Mouse (Mus musculus) forebrain, embryonic 14.5 days (tissue): Measurements from ENCODE around the gene Cpped1. TPM values are rescaled to one million over a fixed set of nuclear protein-coding genes. Genes with fewer than 3 reads are reported as not detected.

Experiments used
- ATAC-seq: fragments of 200-750 bp; cut with Nextera tagmentation; 2 replicates; pipeline ENCODE4 v1.8.0; 2017; ENCODE audit warnings: mild to moderate bottlenecking, moderate library complexity
- DNase-seq: peaks from one replicate; pipeline ENCODE4 v3.0.0-alpha.2; 2015; ENCODE audit warnings: low spot score
- H3K27ac ChIP-seq: fragments of 300-500 bp; sonication (generic); 2 replicates; pipeline ENCODE4 v1.5.1; 2014; ENCODE audit warnings: low read depth, mild to moderate bottlenecking, control low read depth, low read length, moderate library complexity
- H3K27me3 ChIP-seq: fragments of 300-500 bp; sonication (generic); replicated peaks from 2 replicates; pipeline ENCODE4 v1.6.1; 2014; ENCODE audit warnings: low read length, control low read depth, mixed read lengths; ENCODE audit not compliant: control insufficient read depth, insufficient read depth
- H3K36me3 ChIP-seq: fragments of 300-500 bp; sonication (generic); 2 replicates; pipeline ENCODE4 v1.6.1; 2014; ENCODE audit warnings: low read length, control low read depth; ENCODE audit not compliant: control insufficient read depth, insufficient read depth
- H3K4me1 ChIP-seq: fragments of 300-500 bp; sonication (generic); 2 replicates; pipeline ENCODE4 v1.6.1; 2014; ENCODE audit warnings: antibody characterized with exemption, low read length, control low read depth; ENCODE audit not compliant: control insufficient read depth, insufficient read depth
- H3K4me2 ChIP-seq: fragments of 300-500 bp; sonication (generic); 2 replicates; pipeline ENCODE4 v1.6.1; 2014; ENCODE audit warnings: mild to moderate bottlenecking, control low read depth, low read length
- H3K4me3 ChIP-seq: fragments of 300-500 bp; sonication (generic); 2 replicates; pipeline ENCODE4 v1.5.1; 2014; ENCODE audit warnings: low read depth, low read length, control low read depth
- H3K9ac ChIP-seq: fragments of 300-500 bp; sonication (generic); 2 replicates; pipeline ENCODE4 v1.6.1; 2014; ENCODE audit warnings: mild to moderate bottlenecking, low read length, control low read depth, moderate library complexity
- H3K9me3 ChIP-seq: fragments of 300-500 bp; sonication (generic); replicated peaks from 2 replicates; pipeline ENCODE4 v1.6.1; 2016; ENCODE audit warnings: low read length, control low read depth, mixed read lengths; ENCODE audit not compliant: control insufficient read depth
- WGBS: fragments of 180-500 bp; shearing (Covaris S2); extraction: QIAGEN DNeasy Blood & Tissue Kit; methylation state at CpG from one replicate; pipeline ENCODE4 v1.1.7; 2014; 5-methylcytosine and 5-hydroxymethylcytosine counted together
- polyA plus RNA-seq: library from polyadenylated mRNA; unstranded; fragments of >200 nt; fragmentation: Nextera tagmentation; extraction: Ambion mirVana; gene quantifications from 2 replicates; pipeline ENCODE4 v1.2.1, GENCODE M21; 2014

Gene Cpped1
- polyA plus RNA-seq, 1 experiment from 2014 or later: 19.8 TPM

GRCm38 (mm10) chr16:11824833-11825232 lies 84.4 kb downstream of the Cpped1 start:
- Histone ChIP-seq H3K4me1 (peaks cover 4% of the 10 kb centered on the region; the same call in 1 of the 2 replicates), H3K27me3 (no peaks in the 10 kb centered on the region), H3K27ac (peak overlapping the region; percentile 44; the same call in 1 of the 2 replicates), H3K4me2 (no peak overlapping the region), H3K9me3 (no peaks in the 10 kb centered on the region), H3K9ac (no peak overlapping the region), H3K4me3 (no peak overlapping the region), H3K36me3 (no peaks in the 10 kb centered on the region)
- ATAC-seq (peak; percentile 65; the same call in 1 of the 2 replicates), DNase-seq (peak; percentile 64)
- 71% methylated on average over 7 of the region's 7 CpGs for WGBS

GRCm38 (mm10) chr16:11824385-11824784 lies 84.9 kb downstream of the Cpped1 start:
- peak overlapping the region; percentile 44; the same call in 1 of the 2 replicates for H3K27ac ChIP-seq
- DNase-seq (no peak), ATAC-seq (no peak)
- H3K4me1 ChIP-seq: peaks cover 4% of the 10 kb centered on the region; the same call in 1 of the 2 replicates
- H3K9me3 ChIP-seq: no peaks in the 10 kb centered on the region
- H3K4me2 ChIP-seq: no peak overlapping the region
- no peaks in the 10 kb centered on the region for H3K36me3 ChIP-seq
- no peak overlapping the region for H3K4me3 ChIP-seq
- H3K9ac ChIP-seq: no peak overlapping the region
- 77% methylated on average over 8 of the region's 8 CpGs for WGBS
- no peaks in the 10 kb centered on the region for H3K27me3 ChIP-seq

- no peak overlapping the region for H3K9ac ChIP-seq
- 95% methylated on average over 7 of the region's 7 CpGs for WGBS
- no peaks in the 10 kb centered on the region for H3K27me3 ChIP-seq
- H3K4me1 ChIP-seq: peaks cover 4% of the 10 kb centered on the region; the same call in 1 of the 2 replicates
- DNase-seq (no peak), ATAC-seq (no peak)
- no peaks in the 10 kb centered on the region for H3K36me3 ChIP-seq
- no peak overlapping the region for H3K4me2 ChIP-seq
- H3K27ac ChIP-seq: no peak overlapping the region
- no peaks in the 10 kb centered on the region for H3K9me3 ChIP-seq
- H3K4me3 ChIP-seq: no peak overlapping the region
Measured at GRCm38 (mm10) chr16:11820791-11821190, 88.5 kb downstream of the Cpped1 start.

GRCm38 (mm10) chr16:11814935-11815650 lies 94.2 kb downstream of the Cpped1 start:
- Histone ChIP-seq H3K4me3 (no peak overlapping the region), H3K9me3 (no peaks in the 10 kb centered on the region), H3K36me3 (no peaks in the 10 kb centered on the region), H3K27ac (no peak overlapping the region), H3K4me1 (0 out of 2 replicates have a peak, but pooled peaks cover 3% of the 10 kb centered on the region), H3K4me2 (no peak overlapping the region), H3K9ac (no peak overlapping the region), H3K27me3 (no peaks in the 10 kb centered on the region)
- peak; percentile 48 for ATAC-seq
- WGBS: 63% methylated on average over 10 of the region's 10 CpGs
- DNase-seq: peak; percentile 35

GRCm38 (mm10) chr16:11812119-11812518 lies 97.1 kb downstream of the Cpped1 start:
- H3K9me3 ChIP-seq: no peaks in the 10 kb centered on the region
- H3K4me1 ChIP-seq: 0 out of 2 replicates have a peak, but pooled peaks cover 3% of the 10 kb centered on the region
- no peak overlapping the region for H3K9ac ChIP-seq
- H3K36me3 ChIP-seq: no peaks in the 10 kb centered on the region
- H3K4me2 ChIP-seq: no peak overlapping the region
- H3K27me3 ChIP-seq: no peaks in the 10 kb centered on the region
- no peak for ATAC-seq
- H3K27ac ChIP-seq: no peak overlapping the region
- 78% methylated on average over 8 of the region's 8 CpGs for WGBS
- peak; percentile 24 for DNase-seq
- no peak overlapping the region for H3K4me3 ChIP-seq

GRCm38 (mm10) chr16:11809615-11810014 lies 99.6 kb downstream of the Cpped1 start:
- no peak for DNase-seq
- Histone ChIP-seq H3K4me1 (no peaks in the 10 kb centered on the region), H3K27me3 (no peaks in the 10 kb centered on the region), H3K4me2 (no peak overlapping the region), H3K36me3 (no peaks in the 10 kb centered on the region), H3K4me3 (no peak overlapping the region), H3K27ac (no peak overlapping the region), H3K9me3 (no peaks in the 10 kb centered on the region), H3K9ac (no peak overlapping the region)
- ATAC-seq: no peak
- 47% methylated on average over 8 of the region's 8 CpGs for WGBS

GRCm38 (mm10) chr16:11801960-11802539 lies 107.2 kb downstream of the Cpped1 start:
- Histone ChIP-seq H3K36me3 (no peaks in the 10 kb centered on the region), H3K4me2 (no peak overlapping the region), H3K4me3 (no peak overlapping the region), H3K4me1 (no peaks in the 10 kb centered on the region), H3K27ac (no peak overlapping the region), H3K9ac (no peak overlapping the region), H3K9me3 (no peaks in the 10 kb centered on the region), H3K27me3 (no peaks in the 10 kb centered on the region)
- DNase-seq: no peak
- no peak for ATAC-seq
- 93% methylated on average over 7 of the region's 7 CpGs for WGBS

GRCm38 (mm10) chr16:11795758-11796460 lies 113.3 kb downstream of the Cpped1 start:
- DNase-seq (no peak), ATAC-seq (no peak)
- Histone ChIP-seq H3K9me3 (no peaks in the 10 kb centered on the region), H3K36me3 (no peaks in the 10 kb centered on the region), H3K27ac (no peak overlapping the region), H3K27me3 (no peaks in the 10 kb centered on the region), H3K9ac (no peak overlapping the region), H3K4me1 (no peaks in the 10 kb centered on the region), H3K4me3 (no peak overlapping the region), H3K4me2 (no peak overlapping the region)
- WGBS: 80% methylated on average over 7 of the region's 7 CpGs
